In genomic region chr5:87535994-87536644, GRCm38 (mm10) we compare ENCODE assay signal across 18 mouse cellular contexts. TPM values are rescaled to one million over a fixed set of nuclear protein-coding genes. Genes with fewer than 3 reads are reported as not detected.
DNase-seq lines count a peak whose midpoint lies in the region; ATAC-seq lines count a peak whose summit lies in the region.
"Had no signal": no experiment of that assay in that cellular context is flagged by ENCODE, and none has a peak within 500 bp of the region (broad histone marks: within the 10 kb centered on the region; RNA-seq: fewer than 3 reads in every experiment).

No protein-coding gene starts in this region.

- H3K4me1 ChIP-seq in liver, embryonic 15.5 days (replicated peaks): no peaks in the 10 kb centered on the region
- no peaks in the 10 kb centered on the region for H3K4me1 ChIP-seq in hindbrain, embryonic 10.5 days (replicated peaks)
- H3K4me1 ChIP-seq: limb, embryonic 13.5 days had no signal

- H3K4me3 ChIP-seq in liver, embryonic 15.5 days (replicated peaks): no peak overlapping the region
- H3K4me3 ChIP-seq in hindbrain, embryonic 10.5 days: no peak overlapping the region
- H3K4me3 ChIP-seq: erythroblast, embryonic 14.5 days; limb, embryonic 13.5 days had no signal

- 54% methylated on average over 4 of the region's 4 CpGs for WGBS in liver, embryonic 15.5 days (ENCODE audit: insufficient replicate concordance)
- WGBS in hindbrain, embryonic 10.5 days: 63% methylated on average over 4 of the region's 4 CpGs

- no peak overlapping the region for H3K4me2 ChIP-seq in liver, embryonic 15.5 days
- H3K4me2 ChIP-seq: limb, embryonic 13.5 days had no signal

- H3K27me3 ChIP-seq in liver, embryonic 15.5 days: no peaks in the 10 kb centered on the region
- H3K27me3 ChIP-seq in hindbrain, embryonic 10.5 days (ENCODE audit: insufficient read depth, poor library complexity, severe bottlenecking): no peaks in the 10 kb centered on the region
- H3K27me3 ChIP-seq: limb, embryonic 13.5 days had no signal

- no peak overlapping the region for H3K9ac ChIP-seq in liver, embryonic 15.5 days
- H3K9ac ChIP-seq: limb, embryonic 13.5 days had no signal

- DNase-seq in urinary bladder, postnatal 14 days (ENCODE audit: low spot score): peak; percentile 5
- DNase-seq in urinary bladder, postnatal 25 days (ENCODE audit: low spot score): no peak
- peak; percentile 77 for DNase-seq in kidney, postnatal 14 days
- DNase-seq in hindbrain, embryonic 10.5 days (ENCODE audit: low spot score): no peak
- no peak for DNase-seq in left cerebral cortex, postnatal 4 days
- DNase-seq in adrenal gland, postnatal 36 days: no peak
- no peak for DNase-seq in layer of hippocampus, adult 9-11 months
- DNase-seq: adrenal gland, postnatal 14 days; lung, postnatal 4 days; midbrain, embryonic 14.5 days; spleen, adult 18-20 months had no signal

- intact Hi-C loops in left cerebral cortex, postnatal 4 days (cut with DNase I): no loop called here

- no peaks in the 10 kb centered on the region for H3K36me3 ChIP-seq in liver, embryonic 15.5 days (replicated peaks)
- H3K36me3 ChIP-seq in hindbrain, embryonic 10.5 days: no peaks in the 10 kb centered on the region
- H3K36me3 ChIP-seq: limb, embryonic 13.5 days had no signal

- H3K9me3 ChIP-seq in liver, embryonic 15.5 days (replicated peaks): no peaks in the 10 kb centered on the region
- H3K9me3 ChIP-seq in hindbrain, embryonic 10.5 days: no peaks in the 10 kb centered on the region
- H3K9me3 ChIP-seq: limb, embryonic 13.5 days had no signal

- H3K27ac ChIP-seq in liver, embryonic 15.5 days (replicated peaks): peak overlapping the region; percentile 38; the same call in 1 of the 2 replicates
- H3K27ac ChIP-seq in hindbrain, embryonic 10.5 days: no peak overlapping the region
- H3K27ac ChIP-seq: limb, embryonic 13.5 days had no signal

- ATAC-seq in liver, embryonic 15.5 days (ENCODE audit: insufficient read depth): peak; percentile 73
- ATAC-seq: hindbrain, embryonic 16.5 days had no signal

RNA-seq across cellular contexts. Expression of gene Sult1b1, which starts 1.9 kb away (rescaled TPM):
- polyA plus RNA-seq in liver, embryonic 15.5 days (2015; fragmentation: Nextera tagmentation; extraction: Ambion mirVana): 0.91 and 1.2 TPM in 2 replicates
- not detected in 2 replicates for polyA plus RNA-seq in hindbrain, embryonic 10.5 days (2016; fragmentation: Nextera tagmentation; extraction: Ambion mirVana)
- total RNA-seq in left cerebral cortex, postnatal 4 days (2021): not detected
- not detected for total RNA-seq in adrenal gland, postnatal 36 days (2021)
- total RNA-seq: granulocyte monocyte progenitor cell, adult 5-6 weeks had no signal
- polyA plus RNA-seq: erythroblast, embryonic 14.5 days; heart, postnatal 0 days; hindbrain, embryonic 16.5 days; limb, embryonic 13.5 days; midbrain, embryonic 14.5 days; neural tube, embryonic 11.5 days had no signal

RNA-seq across cellular contexts. Expression of gene Sult1d1, which starts 32.7 kb away (rescaled TPM):
- polyA plus RNA-seq in liver, embryonic 15.5 days (2015; fragmentation: Nextera tagmentation; extraction: Ambion mirVana): 3.4 TPM in 2 replicates
- polyA plus RNA-seq in hindbrain, embryonic 10.5 days (2016; fragmentation: Nextera tagmentation; extraction: Ambion mirVana): not detected in 2 replicates
- total RNA-seq in left cerebral cortex, postnatal 4 days (2021): not detected
- not detected for total RNA-seq in adrenal gland, postnatal 36 days (2021)
- total RNA-seq: granulocyte monocyte progenitor cell, adult 5-6 weeks had no signal
- polyA plus RNA-seq: erythroblast, embryonic 14.5 days; heart, postnatal 0 days; hindbrain, embryonic 16.5 days; limb, embryonic 13.5 days; midbrain, embryonic 14.5 days; neural tube, embryonic 11.5 days had no signal

RNA-seq across cellular contexts. Expression of gene Ugt2a1, which starts 45.4 kb away (rescaled TPM):
- not detected in 2 replicates for polyA plus RNA-seq in liver, embryonic 15.5 days (2015; fragmentation: Nextera tagmentation; extraction: Ambion mirVana)
- polyA plus RNA-seq in hindbrain, embryonic 10.5 days (2016; fragmentation: Nextera tagmentation; extraction: Ambion mirVana): not detected in 2 replicates
- not detected for total RNA-seq in left cerebral cortex, postnatal 4 days (2021)
- not detected for total RNA-seq in adrenal gland, postnatal 36 days (2021)
- total RNA-seq: adrenal gland, postnatal 14 days; granulocyte monocyte progenitor cell, adult 5-6 weeks had no signal
- polyA plus RNA-seq: erythroblast, embryonic 14.5 days; heart, postnatal 0 days; hindbrain, embryonic 16.5 days; limb, embryonic 13.5 days; midbrain, embryonic 14.5 days; neural tube, embryonic 11.5 days had no signal

RNA-seq across cellular contexts. Expression of gene Gm43638, which starts 49.5 kb away (rescaled TPM):
- polyA plus RNA-seq in liver, embryonic 15.5 days (2015; fragmentation: Nextera tagmentation; extraction: Ambion mirVana): not detected in 2 replicates
- polyA plus RNA-seq in hindbrain, embryonic 10.5 days (2016; fragmentation: Nextera tagmentation; extraction: Ambion mirVana): not detected in 2 replicates
- total RNA-seq in left cerebral cortex, postnatal 4 days (2021): not detected
- not detected for total RNA-seq in adrenal gland, postnatal 36 days (2021)
- total RNA-seq: adrenal gland, postnatal 14 days; granulocyte monocyte progenitor cell, adult 5-6 weeks had no signal
- polyA plus RNA-seq: erythroblast, embryonic 14.5 days; heart, postnatal 0 days; hindbrain, embryonic 16.5 days; limb, embryonic 13.5 days; midbrain, embryonic 14.5 days; neural tube, embryonic 11.5 days had no signal

RNA-seq across cellular contexts. Expression of gene Ugt2a2, which starts 54.1 kb away (rescaled TPM):
- not detected in 2 replicates for polyA plus RNA-seq in liver, embryonic 15.5 days (2015; fragmentation: Nextera tagmentation; extraction: Ambion mirVana)
- not detected in 2 replicates for polyA plus RNA-seq in hindbrain, embryonic 10.5 days (2016; fragmentation: Nextera tagmentation; extraction: Ambion mirVana)
- not detected for total RNA-seq in left cerebral cortex, postnatal 4 days (2021)
- not detected for total RNA-seq in adrenal gland, postnatal 36 days (2021)
- total RNA-seq: adrenal gland, postnatal 14 days; granulocyte monocyte progenitor cell, adult 5-6 weeks had no signal
- polyA plus RNA-seq: erythroblast, embryonic 14.5 days; heart, postnatal 0 days; hindbrain, embryonic 16.5 days; limb, embryonic 13.5 days; midbrain, embryonic 14.5 days; neural tube, embryonic 11.5 days had no signal

Comparison
In these comparisons a context has a peak if more than half of its experiments do, and no peak if none do; other contexts are left out.
1. DNase-seq: peak in urinary bladder, postnatal 14 days (single experiment) and kidney, postnatal 14 days (single experiment); none in urinary bladder, postnatal 25 days (single experiment), hindbrain, embryonic 10.5 days (single experiment), left cerebral cortex, postnatal 4 days (single experiment), adrenal gland, postnatal 36 days (0 of 2) and layer of hippocampus, adult 9-11 months (single experiment).